Mouse (Mus musculus): ENCODE data around the gene Scrn1.

The Scrn1 gene

GRCm38 (mm10) chr6:54564506-54564991 lies 1.7 kb downstream of the Scrn1 start:
- no peak for DNase-seq

- no peak for DNase-seq
Observed at GRCm38 (mm10) chr6:54563561-54563960, 2.7 kb downstream of the Scrn1 start.

- DNase-seq = no peak
Observed at GRCm38 (mm10) chr6:54562018-54562809, 4.1 kb downstream of the Scrn1 start.

GRCm38 (mm10) chr6:54558466-54558865 lies 7.8 kb downstream of the Scrn1 start:
- DNase-seq = no peak

- no peak for DNase-seq
Observed at GRCm38 (mm10) chr6:54557671-54558070, 8.6 kb downstream of the Scrn1 start.

- DNase-seq = no peak
Observed at GRCm38 (mm10) chr6:54555816-54556215, 10.5 kb downstream of the Scrn1 start.

- DNase-seq = no peak
Observed at GRCm38 (mm10) chr6:54554341-54555110, 11.8 kb downstream of the Scrn1 start.

GRCm38 (mm10) chr6:54553632-54554031 lies 12.7 kb downstream of the Scrn1 start:
- DNase-seq = no peak

- DNase-seq = no peak
Observed at GRCm38 (mm10) chr6:54552721-54553413, 13.4 kb downstream of the Scrn1 start.

- no peak for DNase-seq
Observed at GRCm38 (mm10) chr6:54550801-54551323, 15.4 kb downstream of the Scrn1 start.

GRCm38 (mm10) chr6:54549311-54549710 lies 17.0 kb downstream of the Scrn1 start:
- no peak for DNase-seq

- no peak for DNase-seq
Observed at GRCm38 (mm10) chr6:54548314-54549019, 17.8 kb downstream of the Scrn1 start.

GRCm38 (mm10) chr6:54543646-54544045 lies 22.6 kb downstream of the Scrn1 start:
- no peak for DNase-seq

- no peak for DNase-seq
Observed at GRCm38 (mm10) chr6:54542836-54543235, 23.5 kb downstream of the Scrn1 start.

- DNase-seq = no peak
Observed at GRCm38 (mm10) chr6:54540252-54540887, 25.9 kb downstream of the Scrn1 start.

- DNase-seq = no peak
Observed at GRCm38 (mm10) chr6:54539396-54539795, 26.9 kb downstream of the Scrn1 start.

- DNase-seq = no peak
Observed at GRCm38 (mm10) chr6:54538773-54539173, 27.5 kb downstream of the Scrn1 start.

GRCm38 (mm10) chr6:54537053-54537452 lies 29.2 kb downstream of the Scrn1 start:
- DNase-seq = no peak

- DNase-seq = no peak
Observed at GRCm38 (mm10) chr6:54535485-54535884, 30.8 kb downstream of the Scrn1 start.

- DNase-seq = no peak
Observed at GRCm38 (mm10) chr6:54531048-54531481, 35.2 kb downstream of the Scrn1 start.

GRCm38 (mm10) chr6:54530182-54530581 lies 36.1 kb downstream of the Scrn1 start:
- DNase-seq = no peak

- no peak for DNase-seq
Observed at GRCm38 (mm10) chr6:54528666-54529065, 37.6 kb downstream of the Scrn1 start.

Data from liver (tissue).